Mouse (Mus musculus) cortical plate, adult 2 months (tissue): ENCODE results near the gene Fam47e.

ENCODE experiments used
- CTCF ChIP-seq: fragments of 200-500 bp; IDR thresholded peaks from 2 replicates; pipeline ENCODE4 v1.5.1; 2011; ENCODE audit warnings: mild to moderate bottlenecking, control low read depth, low read length; ENCODE audit not compliant: insufficient read depth; ENCODE audit errors: extremely low read depth
- POLR2A ChIP-seq: fragments of 200-500 bp; IDR thresholded peaks from 2 replicates; pipeline ENCODE4 v1.6.1; 2011; ENCODE audit warnings: mild to moderate bottlenecking, low read length, control low read depth; ENCODE audit not compliant: insufficient read depth; ENCODE audit errors: extremely low read depth

DNA sequence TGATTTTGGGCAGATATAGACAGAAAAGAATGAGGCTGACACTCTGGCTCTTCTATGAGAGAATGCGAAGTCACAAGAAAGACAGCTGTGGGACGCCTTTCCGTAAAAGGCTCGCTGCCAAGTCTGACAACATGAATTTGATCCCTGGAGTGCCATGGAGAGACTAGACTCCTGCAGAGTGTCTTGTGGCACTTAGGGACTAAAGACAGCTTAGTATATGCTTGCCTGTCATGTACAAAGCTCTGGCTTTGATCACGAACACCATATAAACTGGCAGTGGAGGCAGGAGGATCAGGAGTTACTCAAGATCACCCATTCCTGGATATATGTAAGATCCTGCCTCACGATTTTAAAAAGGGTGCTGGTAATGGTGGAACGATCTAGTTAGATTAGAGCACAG, 73.0 kb downstream of the Fam47e start:
- TF ChIP-seq CTCF (no peak), POLR2A (no peak)
